In the genomic region with DNA sequence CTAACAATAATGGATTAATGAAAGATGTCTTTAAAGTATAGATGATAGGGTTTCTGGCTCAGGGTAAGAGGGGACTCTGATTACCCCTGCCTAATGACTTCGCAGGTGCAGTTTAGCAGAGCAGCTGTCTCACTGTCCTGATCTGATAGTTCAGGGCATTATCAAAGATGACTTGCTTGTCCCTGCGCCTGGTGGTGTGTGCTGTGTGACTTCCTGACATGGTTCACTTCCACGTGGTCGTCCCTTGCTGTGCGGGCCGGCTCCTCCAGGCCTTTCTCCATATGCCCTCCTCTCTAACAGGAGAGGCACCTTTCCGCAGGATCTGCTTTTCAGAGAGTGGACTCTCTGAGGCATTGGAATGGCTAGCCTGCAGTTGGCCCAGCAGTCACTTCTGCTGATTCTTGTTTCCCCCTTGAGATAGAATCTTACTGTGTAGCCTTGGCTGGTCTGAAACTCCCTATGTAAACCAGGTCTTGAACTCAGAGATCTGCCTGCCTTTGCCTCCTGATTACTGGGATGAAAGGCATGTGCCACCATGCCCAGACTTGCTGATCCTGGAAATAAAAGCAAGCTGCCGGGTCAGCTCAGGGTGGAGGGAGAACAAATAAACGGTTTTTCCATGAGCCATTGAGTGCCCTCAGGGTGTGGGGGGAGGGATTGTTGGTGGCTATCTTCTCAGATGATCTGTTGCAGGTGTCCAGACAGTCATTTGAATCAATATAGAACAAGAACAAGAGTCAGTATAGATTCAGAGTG, we compare ENCODE assay signal across 25 mouse cellular contexts. TPM values are rescaled to one million over a fixed set of nuclear protein-coding genes. Genes with fewer than 3 reads are reported as not detected.
DNase-seq lines count a peak whose midpoint lies in the region; ATAC-seq and TF ChIP-seq lines count a peak whose summit lies in the region.
"Had no signal": no experiment of that assay in that cellular context is flagged by ENCODE, and none has a peak within 500 bp of the region (broad histone marks: within the 10 kb centered on the region; RNA-seq: fewer than 3 reads in every experiment).

No protein-coding gene starts in this region.

- in situ Hi-C loops in ES-E14 (cut with MboI; ENCODE audit: low sequenced_read_pairs in 2 of 2, unreplicated experiment in 2 of 2): no loop called here

- H3K9me3 ChIP-seq in forebrain, embryonic 10.5 days: no peaks in the 10 kb centered on the region
- no peaks in the 10 kb centered on the region for H3K9me3 ChIP-seq in forebrain, embryonic 15.5 days
- H3K9me3 ChIP-seq in ES-E14 (ENCODE audit: control insufficient read depth, insufficient read depth, low read depth, low read length): no peaks in the 10 kb centered on the region
- H3K9me3 ChIP-seq in embryonic facial prominence, embryonic 10.5 days: no peaks in the 10 kb centered on the region
- H3K9me3 ChIP-seq in hindbrain, embryonic 10.5 days: no peaks in the 10 kb centered on the region
- H3K9me3 ChIP-seq: embryonic facial prominence, embryonic 15.5 days; hindbrain, embryonic 15.5 days; lung, embryonic 15.5 days; midbrain, embryonic 15.5 days; neural tube, embryonic 12.5 days had no signal

- no peaks in the 10 kb centered on the region for H3K36me3 ChIP-seq in forebrain, embryonic 10.5 days (replicated peaks)
- H3K36me3 ChIP-seq in forebrain, embryonic 15.5 days: no peaks in the 10 kb centered on the region
- H3K36me3 ChIP-seq in ES-E14 (ENCODE audit: control insufficient read depth, insufficient read depth, low read length, poor library complexity, severe bottlenecking): no peaks in the 10 kb centered on the region
- H3K36me3 ChIP-seq in embryonic facial prominence, embryonic 10.5 days (replicated peaks): no peaks in the 10 kb centered on the region
- no peaks in the 10 kb centered on the region for H3K36me3 ChIP-seq in hindbrain, embryonic 10.5 days
- H3K36me3 ChIP-seq: embryonic facial prominence, embryonic 15.5 days; hindbrain, embryonic 15.5 days; lung, embryonic 15.5 days; midbrain, embryonic 15.5 days; neural tube, embryonic 12.5 days had no signal

- no peaks in the 10 kb centered on the region for H3K27me3 ChIP-seq in forebrain, embryonic 10.5 days (ENCODE audit: poor library complexity, severe bottlenecking)
- H3K27me3 ChIP-seq in forebrain, embryonic 15.5 days: no peaks in the 10 kb centered on the region
- no peaks in the 10 kb centered on the region for H3K27me3 ChIP-seq in embryonic facial prominence, embryonic 10.5 days (replicated peaks; ENCODE audit: low read depth, poor library complexity, severe bottlenecking)
- H3K27me3 ChIP-seq in hindbrain, embryonic 10.5 days (ENCODE audit: insufficient read depth, poor library complexity, severe bottlenecking): no peaks in the 10 kb centered on the region
- H3K27me3 ChIP-seq: embryonic facial prominence, embryonic 15.5 days; hindbrain, embryonic 15.5 days; lung, embryonic 15.5 days; midbrain, embryonic 15.5 days; neural tube, embryonic 12.5 days had no signal

- DNase-seq in cerebellum, adult 11-12 months: peak; percentile 46
- no peak for DNase-seq in cerebellum, adult 9-10 months
- DNase-seq in forebrain, embryonic 10.5 days (ENCODE audit: extremely low spot score, low spot score): no peak
- DNase-seq in ES-E14 (ENCODE audit: low read depth, low spot score): no peak
- DNase-seq in embryonic facial prominence, embryonic 10.5 days (ENCODE audit: low spot score): peak; percentile 28
- no peak for DNase-seq in hindbrain, embryonic 10.5 days (ENCODE audit: low spot score)
- DNase-seq in left cerebral cortex, postnatal 25 days (ENCODE audit: low spot score in 2 of 2): no peak
- DNase-seq: adrenal gland, postnatal 10 days; forebrain, postnatal 0 days; gastrocnemius, postnatal 25 days; heart, adult 2 months; heart, postnatal 36 days; kidney, adult 9 months; kidney, postnatal 36 days; lung, postnatal 36 days; right cerebral cortex, postnatal 25 days; spleen, adult 18-20 months had no signal

- H3K4me3 ChIP-seq in forebrain, embryonic 10.5 days: no peak overlapping the region
- H3K4me3 ChIP-seq in forebrain, embryonic 15.5 days: no peak overlapping the region
- H3K4me3 ChIP-seq in ES-E14 (ENCODE audit: insufficient read depth in 1 of 2, low read depth in 1 of 2, low read length in 2 of 2, poor library complexity in 1 of 2, severe bottlenecking in 1 of 2): no peak overlapping the region
- no peak overlapping the region for H3K4me3 ChIP-seq in embryonic facial prominence, embryonic 10.5 days
- H3K4me3 ChIP-seq in hindbrain, embryonic 10.5 days: no peak overlapping the region
- H3K4me3 ChIP-seq: embryonic facial prominence, embryonic 15.5 days; heart, adult 2 months; hindbrain, embryonic 15.5 days; lung, embryonic 15.5 days; midbrain, embryonic 15.5 days; neural tube, embryonic 12.5 days had no signal

- peaks cover 15% of the 10 kb centered on the region for H3K4me1 ChIP-seq in forebrain, embryonic 10.5 days
- H3K4me1 ChIP-seq in forebrain, embryonic 15.5 days: no peaks in the 10 kb centered on the region
- H3K4me1 ChIP-seq in ES-E14 (ENCODE audit: control insufficient read depth in 2 of 2, insufficient read depth in 2 of 2, low read length in 2 of 2, poor library complexity in 1 of 2): peaks cover 16 to 17% of the 10 kb centered on the region in 2 experiments
- H3K4me1 ChIP-seq in embryonic facial prominence, embryonic 10.5 days: peaks cover 20% of the 10 kb centered on the region
- H3K4me1 ChIP-seq in hindbrain, embryonic 10.5 days (replicated peaks): peaks cover 10% of the 10 kb centered on the region; the same call in 1 of the 2 replicates
- H3K4me1 ChIP-seq: embryonic facial prominence, embryonic 15.5 days; neural tube, embryonic 12.5 days had no signal

- ATAC-seq in forebrain, embryonic 15.5 days (replicated peaks): no peak
- ATAC-seq: activated CD4-positive, CD25-positive, alpha-beta regulatory T cell, adult 4 months; forebrain, postnatal 0 days; midbrain, embryonic 15.5 days had no signal

- 70% methylated on average over 9 of the region's 9 CpGs for WGBS in forebrain, embryonic 10.5 days
- 77% methylated on average over 9 of the region's 9 CpGs for WGBS in forebrain, embryonic 15.5 days
- 66% methylated on average over 9 of the region's 9 CpGs for WGBS in embryonic facial prominence, embryonic 10.5 days
- 77% methylated on average over 9 of the region's 9 CpGs for WGBS in hindbrain, embryonic 10.5 days

- intact Hi-C loops in left cerebral cortex, postnatal 25 days (cut with DNase I): no loop called here

- 0 out of 2 replicates have a peak overlapping the region, but pooled peaks have one; percentile 6 for H3K27ac ChIP-seq in forebrain, embryonic 10.5 days
- H3K27ac ChIP-seq in forebrain, embryonic 15.5 days (replicated peaks): no peak overlapping the region
- peak overlapping the region; percentile 56; the same call in 1 of the 2 replicates for H3K27ac ChIP-seq in ES-E14 (ENCODE audit: insufficient read depth, low read depth, low read length, poor library complexity, severe bottlenecking)
- H3K27ac ChIP-seq in embryonic facial prominence, embryonic 10.5 days (replicated peaks): no peak overlapping the region
- no peak overlapping the region for H3K27ac ChIP-seq in hindbrain, embryonic 10.5 days
- H3K27ac ChIP-seq: embryonic facial prominence, embryonic 15.5 days; heart, adult 2 months; hindbrain, embryonic 15.5 days; liver, embryonic 14.5 days; lung, embryonic 15.5 days; midbrain, embryonic 15.5 days; neural tube, embryonic 12.5 days had no signal

- H3K9ac ChIP-seq in forebrain, embryonic 15.5 days (replicated peaks): no peak overlapping the region
- peak overlapping the region; percentile 6; the same call in 1 of the 2 replicates for H3K9ac ChIP-seq in ES-E14 (ENCODE audit: insufficient read depth, low read depth, low read length, poor library complexity, severe bottlenecking)
- H3K9ac ChIP-seq: embryonic facial prominence, embryonic 15.5 days; forebrain, postnatal 0 days; hindbrain, embryonic 15.5 days; liver, embryonic 14.5 days; lung, embryonic 15.5 days; midbrain, embryonic 15.5 days; neural tube, embryonic 12.5 days had no signal

- no peak overlapping the region for H3K4me2 ChIP-seq in forebrain, embryonic 15.5 days (replicated peaks)
- H3K4me2 ChIP-seq: embryonic facial prominence, embryonic 15.5 days; hindbrain, embryonic 15.5 days; lung, embryonic 15.5 days; midbrain, embryonic 15.5 days; neural tube, embryonic 12.5 days had no signal

TF ChIP-seq in ES-E14, 5 proteins besides CTCF, POLR2A, EP300 and RAD21:
- TF ChIP-seq ZNF384 (IDR thresholded peaks at IDR 0.05; ENCODE audit: low read depth, low read length) (no peak), CHD2 (IDR thresholded peaks at IDR 0.05; ENCODE audit: low read depth, low read length) (no peak), HCFC1 (IDR thresholded peaks at IDR 0.05; ENCODE audit: borderline replicate concordance, insufficient read depth, low read length) (no peak)
TF ChIP-seq in ES-E14: peak in this region for 0.

RNA-seq across cellular contexts. Expression of a gene that starts 44.7 kb away (rescaled TPM):
- polyA plus RNA-seq in forebrain, embryonic 10.5 days (2016; fragmentation: Nextera tagmentation; extraction: Ambion mirVana): 1.3 and 1.7 TPM in 2 replicates
- 3.7 and 4.1 TPM in 2 replicates for polyA plus RNA-seq in forebrain, embryonic 15.5 days (2015; fragmentation: Nextera tagmentation; extraction: Ambion mirVana)
- total RNA-seq in ES-E14 (2012; rRNA removed): 43.2 and 75.7 TPM in 2 replicates
- 2.3 and 3.0 TPM in 2 replicates for polyA plus RNA-seq in embryonic facial prominence, embryonic 10.5 days (2016; fragmentation: Nextera tagmentation; extraction: Ambion mirVana)
- polyA plus RNA-seq in hindbrain, embryonic 10.5 days (2016; fragmentation: Nextera tagmentation; extraction: Ambion mirVana): 2.7 and 4.0 TPM in 2 replicates
- total RNA-seq in left cerebral cortex, postnatal 25 days (2021): 10 to 100 TPM; 33.3 to 33.9 TPM

Comparison
In these comparisons a context has a peak if more than half of its experiments do, and no peak if none do; other contexts are left out.
1. DNase-seq: peak in cerebellum, adult 11-12 months (single experiment) and embryonic facial prominence, embryonic 10.5 days (single experiment); none in cerebellum, adult 9-10 months (single experiment), forebrain, embryonic 10.5 days (single experiment), ES-E14 (single experiment), hindbrain, embryonic 10.5 days (single experiment) and left cerebral cortex, postnatal 25 days (0 of 2).
2. H3K27ac ChIP-seq: peak in forebrain, embryonic 10.5 days (single experiment) and ES-E14 (single experiment); none in forebrain, embryonic 15.5 days (single experiment), embryonic facial prominence, embryonic 10.5 days (single experiment) and hindbrain, embryonic 10.5 days (single experiment).